Mouse (Mus musculus) liver, embryonic 18 days (tissue): ENCODE data around the gene Pla2g1b. TPM values are rescaled to one million over a fixed set of nuclear protein-coding genes. Genes with fewer than 3 reads are reported as not detected.

Experiments
- polyA plus RNA-seq: library from polyadenylated mRNA; depleted of rRNA; stranded (reverse); fragments of >200 nt; gene quantifications from 2 replicates; pipeline ENCODE4 v1.2.3, GENCODE M21; 2012; rRNA removed

Pla2g1b gene
- polyA plus RNA-seq, result 0.06 TPM in 1 of 2 replicates, not detected in the other

GRCm38 (mm10) chr5:115465642-115466420 is at the start of gene Pla2g1b:
Gene Pla2g1b (plus strand): TSS chr5:115466262.

GRCm38 (mm10) chr5:115429359-115430186 is 36.5 kb upstream of the Pla2g1b start, which contains the start of gene Msi1:
Gene Msi1 (plus strand): TSS chr5:115429599.

GRCm38 (mm10) chr5:115483947-115484920 is 18.2 kb downstream of the Pla2g1b start, which contains the start of gene Sirt4:
Gene Sirt4 (minus strand): TSS chr5:115484725.

GRCm38 (mm10) chr5:115506454-115507201 is 40.6 kb downstream of the Pla2g1b start, which contains the start of gene Pxn:
Gene Pxn (plus strand): TSS chr5:115506676.

Other genes with a start within 250 kb of the Pla2g1b start
- 39.8 and 41.2 TPM in 2 replicates for gene Pop5, start 230.4 kb upstream of the Pla2g1b start, polyA plus RNA-seq
- gene Rnf10, start 193.4 kb upstream of the Pla2g1b start, polyA plus RNA-seq, result 75.3 and 78.6 TPM in 2 replicates
- gene Coq5, start 186.6 kb upstream of the Pla2g1b start, polyA plus RNA-seq, result 7.5 and 7.9 TPM in 2 replicates
- gene Dynll1, start 165.3 kb upstream of the Pla2g1b start, polyA plus RNA-seq, result 100 and 145 TPM in 2 replicates
- gene Srsf9, start 139.1 kb upstream of the Pla2g1b start, polyA plus RNA-seq, result 37.0 and 37.6 TPM in 2 replicates
- 10.8 and 10.9 TPM in 2 replicates for gene Gatc, start 125.1 kb upstream of the Pla2g1b start, polyA plus RNA-seq
- gene Triap1, start 125.0 kb upstream of the Pla2g1b start, polyA plus RNA-seq, result 13.5 and 13.6 TPM in 2 replicates
- gene Cox6a1, start 117.3 kb upstream of the Pla2g1b start, polyA plus RNA-seq, result 1,034 and 1,123 TPM in 2 replicates
- 0.22 and 0.44 TPM in 2 replicates for gene Msi1, start 36.7 kb upstream of the Pla2g1b start, polyA plus RNA-seq
- gene Sirt4, start 18.5 kb downstream of the Pla2g1b start, polyA plus RNA-seq, result 9.7 and 12.4 TPM in 2 replicates
- 25.1 and 30.6 TPM in 2 replicates for gene Pxn, start 40.4 kb downstream of the Pla2g1b start, polyA plus RNA-seq
- gene Rplp0, start 93.2 kb downstream of the Pla2g1b start, polyA plus RNA-seq, result 1,441 and 1,589 TPM in 2 replicates
- gene Gcn1l1, start 99.0 kb downstream of the Pla2g1b start, polyA plus RNA-seq, result 8.4 and 11.2 TPM in 2 replicates
- gene Rab35, start 165.6 kb downstream of the Pla2g1b start, polyA plus RNA-seq, result 19.6 and 19.7 TPM in 2 replicates